Mouse (Mus musculus) CH12.LX (cell line): ENCODE measurements around the gene Slc15a2. TPM values are rescaled to one million over a fixed set of nuclear protein-coding genes. Genes with fewer than 3 reads are reported as not detected.

Experiments
- DNase-seq: peaks from one replicate; pipeline ENCODE4 v3.0.0-alpha.2; 2013; ENCODE audit errors: extremely low read depth
- H3K27ac ChIP-seq: 2 replicates; pipeline ENCODE4 v1.5.1; 2012; ENCODE audit warnings: low read depth, mild to moderate bottlenecking, control low read depth, moderate library complexity; ENCODE audit not compliant: insufficient read depth
- H3K27me3 ChIP-seq: replicated peaks from 2 replicates; pipeline ENCODE3; 2012; ENCODE audit warnings: inconsistent platforms
- H3K36me3 ChIP-seq, 2 experiments: replicated peaks in 1 of 2; 2 replicates each; pipeline versions ENCODE3 to v1.6.1; 2012; ENCODE audit warnings: inconsistent platforms in 1 of 2, low read length in 1 of 2, mild to moderate bottlenecking in 1 of 2, mixed read lengths in 1 of 2, moderate library complexity in 1 of 2; ENCODE audit not compliant: control insufficient read depth in 1 of 2, insufficient read depth in 1 of 2
- H3K4me1 ChIP-seq, 2 experiments: 2 replicates each; pipeline ENCODE4 v1.6.1; 2012; ENCODE audit warnings: inconsistent platforms in 1 of 2, moderate library complexity in 1 of 2; ENCODE audit not compliant: insufficient read depth in 2 of 2, control insufficient read depth in 1 of 2
- H3K4me2 ChIP-seq: 2 replicates; pipeline ENCODE4 v1.6.1; 2012; ENCODE audit warnings: low read depth, mild to moderate bottlenecking, control low read depth; ENCODE audit not compliant: poor library complexity, insufficient read depth, severe bottlenecking
- H3K4me3 ChIP-seq, 3 experiments: fragments of 150-350 bp in 1 of 3; sonication (generic) in 1 of 3; replicated peaks in 1 of 3; 2 replicates each; pipeline versions ENCODE3 to v1.5.1; 2011 to 2012; ENCODE audit warnings: low read depth in 2 of 3, low read length in 2 of 3, mild to moderate bottlenecking in 2 of 3, moderate library complexity in 2 of 3, control low read depth in 1 of 3, improper control_type of control experiment in 1 of 3, inconsistent platforms in 1 of 3, mixed read lengths in 1 of 3; ENCODE audit not compliant: poor library complexity in 1 of 3
- H3K79me2 ChIP-seq: replicated peaks from 2 replicates; pipeline ENCODE4 v1.6.1; 2012; ENCODE audit warnings: mild to moderate bottlenecking, moderate library complexity; ENCODE audit not compliant: control insufficient read depth, poor library complexity, insufficient read depth, severe bottlenecking; ENCODE audit errors: extremely low read depth
- H3K9ac ChIP-seq: 2 replicates; pipeline ENCODE4 v1.6.1; 2012; ENCODE audit warnings: low read depth, mild to moderate bottlenecking, control low read depth, moderate library complexity; ENCODE audit not compliant: insufficient read depth
- H3K9me3 ChIP-seq: replicated peaks from 2 replicates; pipeline ENCODE3; 2012; ENCODE audit warnings: low read length, inconsistent platforms, mixed read lengths
- BHLHE40 ChIP-seq: IDR thresholded peaks from 2 replicates; pipeline ENCODE4 v1.6.1; 2011; ENCODE audit warnings: mild to moderate bottlenecking, low read depth, low read length, improper control_type of control experiment
- CHD1 ChIP-seq: IDR thresholded peaks from 2 replicates; pipeline ENCODE4 v1.6.1; 2012; ENCODE audit warnings: low read depth, low read length, improper control_type of control experiment, inconsistent platforms
- CTCF ChIP-seq, 2 experiments: IDR thresholded peaks in 1 of 2; conservative IDR thresholded peaks in 1 of 2; 2 replicates each; pipeline ENCODE4 v1.5.1; 2011 to 2012; ENCODE audit warnings: low read depth in 2 of 2, low read length in 2 of 2, improper control_type of control experiment in 1 of 2, inconsistent platforms in 1 of 2, mild to moderate bottlenecking in 1 of 2, moderate library complexity in 1 of 2
- E2F4 ChIP-seq: IDR thresholded peaks from 2 replicates; pipeline ENCODE4 v1.6.1; 2011; ENCODE audit warnings: low read depth, low read length, improper control_type of control experiment; ENCODE audit not compliant: insufficient replicate concordance
- ELF1 ChIP-seq: IDR thresholded peaks from 2 replicates; pipeline ENCODE4 v1.6.1; 2014; ENCODE audit warnings: low read depth, mild to moderate bottlenecking, inconsistent platforms, low read length, improper control_type of control experiment
- EP300 ChIP-seq: IDR thresholded peaks from 2 replicates; pipeline ENCODE4 v1.6.1; 2011; ENCODE audit warnings: low read length, improper control_type of control experiment
- IRF4 ChIP-seq: IDR thresholded peaks from 2 replicates; pipeline ENCODE4 v1.6.1; 2014; ENCODE audit warnings: low read depth, mild to moderate bottlenecking, inconsistent platforms, low read length, improper control_type of control experiment
- JUN ChIP-seq: IDR thresholded peaks from 2 replicates; pipeline ENCODE4 v1.6.1; 2011; ENCODE audit warnings: low read depth, mild to moderate bottlenecking, low read length, improper control_type of control experiment, moderate library complexity; ENCODE audit not compliant: insufficient read depth
- KAT2A ChIP-seq: IDR thresholded peaks from 2 replicates; pipeline ENCODE4 v1.6.1; 2012; ENCODE audit warnings: low read length, improper control_type of control experiment, inconsistent platforms; ENCODE audit not compliant: insufficient replicate concordance
- MAFK ChIP-seq: IDR thresholded peaks from 2 replicates; pipeline ENCODE4 v1.6.1; 2011; ENCODE audit warnings: low read length, improper control_type of control experiment; ENCODE audit not compliant: insufficient replicate concordance
- MAZ ChIP-seq: IDR thresholded peaks from 2 replicates; pipeline ENCODE4 v1.6.1; 2012; ENCODE audit warnings: low read depth, mild to moderate bottlenecking, inconsistent platforms, low read length, improper control_type of control experiment, moderate library complexity
- MEF2A ChIP-seq: IDR thresholded peaks from 2 replicates; pipeline ENCODE4 v1.6.1; 2014; ENCODE audit warnings: low read depth, mild to moderate bottlenecking, inconsistent platforms, low read length, improper control_type of control experiment, borderline replicate concordance
- NELFE ChIP-seq: IDR thresholded peaks from 2 replicates; pipeline ENCODE4 v1.6.1; 2011; ENCODE audit warnings: low read depth, low read length, improper control_type of control experiment
- POLR2AphosphoS2 ChIP-seq: IDR thresholded peaks from 2 replicates; pipeline ENCODE4 v1.6.1; 2011; ENCODE audit warnings: low read depth, low read length, improper control_type of control experiment
- RAD21 ChIP-seq: IDR thresholded peaks from 2 replicates; pipeline ENCODE4 v1.6.1; 2011; ENCODE audit warnings: low read depth, mild to moderate bottlenecking, low read length, improper control_type of control experiment, moderate library complexity
- RCOR1 ChIP-seq: conservative IDR thresholded peaks from 2 replicates; pipeline ENCODE4 v1.6.1; 2012; ENCODE audit warnings: low read depth, mild to moderate bottlenecking, inconsistent platforms, low read length, improper control_type of control experiment
- SIN3A ChIP-seq: IDR thresholded peaks from 2 replicates; pipeline ENCODE4 v1.6.1; 2012; ENCODE audit warnings: low read length, improper control_type of control experiment, inconsistent platforms
- SMC3 ChIP-seq: IDR thresholded peaks from 2 replicates; pipeline ENCODE4 v1.6.1; 2011; ENCODE audit warnings: low read depth, low read length, improper control_type of control experiment
- TBP ChIP-seq: conservative IDR thresholded peaks from 2 replicates; pipeline ENCODE4 v1.6.1; 2011; ENCODE audit warnings: low read depth, low read length, improper control_type of control experiment
- USF1 ChIP-seq: IDR thresholded peaks from 2 replicates; pipeline ENCODE4 v1.6.1; 2014; ENCODE audit warnings: low read depth, mild to moderate bottlenecking, inconsistent platforms, low read length, improper control_type of control experiment
- ZKSCAN1 ChIP-seq: IDR thresholded peaks from 2 replicates; pipeline ENCODE4 v1.6.1; 2012; ENCODE audit warnings: low read depth, inconsistent platforms, low read length, improper control_type of control experiment, borderline replicate concordance
- ZNF384 ChIP-seq: IDR thresholded peaks from 2 replicates; pipeline ENCODE4 v1.6.1; 2012; ENCODE audit warnings: low read depth, low read length, improper control_type of control experiment, inconsistent platforms
- dilution Hi-C: fragments of 300-500 bp; cut with MboI; formaldehyde crosslinking; loops from 2 replicates; pipeline ENCODE4 v1.14.3; 2020; ENCODE audit warnings: low sequenced_read_pairs; ENCODE audit not compliant: extremely low pct_unique_long_range_greater_than_20kb, extremely low pct_ligation_motif_present
- in situ Hi-C: fragments of 300-500 bp; cut with MboI; formaldehyde crosslinking; loops from 3 replicates; pipeline ENCODE4 v1.14.3; 2019; ENCODE audit warnings: low sequenced_read_pairs, low pct_ligation_motif_present, low pct_unique_long_range_greater_than_20kb, mixed read lengths
- polyA plus RNA-seq: library from polyadenylated mRNA; unstranded; fragments of >175 nt; gene quantifications from 2 replicates; pipeline ENCODE4 v1.2.1, GENCODE M21; 2012; ENCODE audit warnings: low read depth; ENCODE audit not compliant: insufficient read length
- total RNA-seq, 2 experiments: library from RNA; depleted of rRNA; stranded (reverse); fragments of 300-350 nt in 1 of 2; fragments of >200 nt in 1 of 2; gene quantifications; 2 replicates each; pipeline ENCODE4 v1.2.3; 2012 to 2014

Slc15a2 gene
- total RNA-seq (2012; rRNA removed) (10.0 and 11.7 TPM in 2 replicates), total RNA-seq (2014; rRNA removed) (9.4 and 10.8 TPM in 2 replicates), polyA plus RNA-seq (9.3 and 11.4 TPM in 2 replicates)

DNA sequence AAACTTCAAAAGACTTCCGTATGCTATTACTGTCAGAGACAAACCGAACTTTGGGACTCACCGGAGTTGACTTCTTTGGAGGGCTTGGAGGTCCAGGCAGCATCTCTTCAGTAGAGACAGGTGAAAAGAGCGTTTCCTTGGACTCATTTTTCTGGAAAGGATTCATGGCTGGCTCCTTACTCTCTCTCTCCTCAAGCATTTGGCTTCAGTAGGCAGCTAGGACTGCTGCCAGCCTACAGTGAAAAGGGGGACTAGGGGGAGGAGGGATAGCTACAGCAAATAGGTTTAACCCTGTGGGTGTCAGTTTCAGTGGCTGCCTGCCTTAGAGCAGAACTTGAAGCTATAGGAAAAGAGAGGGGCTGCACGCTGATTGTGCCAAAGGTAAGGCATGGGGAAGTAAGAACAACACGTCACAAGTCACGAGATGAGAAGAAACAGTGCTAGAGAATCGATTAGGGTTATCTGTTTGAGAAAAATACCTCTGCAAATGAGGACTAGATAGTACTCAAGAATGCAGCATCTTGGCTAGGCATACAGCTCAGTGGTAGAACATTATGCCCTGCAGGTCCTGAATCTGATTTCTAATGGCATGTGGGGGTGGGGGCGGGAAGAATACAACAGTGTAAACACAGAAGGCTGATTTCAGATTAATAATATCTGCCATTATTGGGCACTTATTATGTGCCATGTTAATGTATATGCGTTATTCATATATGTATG is at the start of gene Slc15a2:
Gene Slc15a2 (minus strand): TSS at position 369 of the 720 bp plus-strand sequence.
- H3K27ac ChIP-seq = no peak within 1 kb of the TSS
- H3K27me3 ChIP-seq = no peaks in the 10 kb centered on the region
- no peak for DNase-seq
- TF ChIP-seq BHLHE40 = peak; percentile 72
- no peak for TF ChIP-seq ELF1
- H3K36me3 ChIP-seq = no peaks in the 10 kb centered on the region
- in situ Hi-C loops = no loop called here
- 0 out of 2 replicates have a peak within 1 kb of the TSS, but pooled peaks have one; percentile 22 for H3K4me2 ChIP-seq
- H3K79me2 ChIP-seq = no peaks in the 10 kb centered on the region
- no peaks in the 10 kb centered on the region for H3K9me3 ChIP-seq
- H3K9ac ChIP-seq = no peak within 1 kb of the TSS
- H3K4me1 ChIP-seq = no peaks in the 10 kb centered on the region
- dilution Hi-C loops = no loop called here
- H3K4me3 ChIP-seq = no peak within 1 kb of the TSS

- Histone ChIP-seq H3K27me3 (peaks cover 3% of the 10 kb centered on the region), H3K4me3 (peak overlapping the region; percentile 60 to 91 (median 82)), H3K36me3 (peaks cover 0 to 6% of the 10 kb centered on the region in 2 experiments), H3K79me2 (peaks cover 20% of the 10 kb centered on the region), H3K4me2 (peak overlapping the region; percentile 74), H3K9ac (peak overlapping the region; percentile 83), H3K27ac (no peak overlapping the region), H3K4me1 (peaks cover 0 to 39% of the 10 kb centered on the region in 2 experiments; a peak in 2 of 4 replicates), H3K9me3 (no peaks in the 10 kb centered on the region)
- peak; percentile 15 for DNase-seq
- peak; percentile 80 for TF ChIP-seq CHD1
- peak; percentile 49 for TF ChIP-seq SIN3A
- no peak for TF ChIP-seq RCOR1
- no peak for TF ChIP-seq POLR2AphosphoS2
- no peak for TF ChIP-seq CTCF (conservative IDR thresholded peaks at IDR 0.05 in 1 of 2, IDR thresholded peaks at IDR 0.05 in 1 of 2; ENCODE audit: low read depth in 2 of 2, low read length in 2 of 2)
- dilution Hi-C loops (no loop called here), in situ Hi-C loops (no loop called here)
Measured at GRCm38 (mm10) chr16:36828820-36829219, 44.1 kb upstream of the Slc15a2 start.

DNA sequence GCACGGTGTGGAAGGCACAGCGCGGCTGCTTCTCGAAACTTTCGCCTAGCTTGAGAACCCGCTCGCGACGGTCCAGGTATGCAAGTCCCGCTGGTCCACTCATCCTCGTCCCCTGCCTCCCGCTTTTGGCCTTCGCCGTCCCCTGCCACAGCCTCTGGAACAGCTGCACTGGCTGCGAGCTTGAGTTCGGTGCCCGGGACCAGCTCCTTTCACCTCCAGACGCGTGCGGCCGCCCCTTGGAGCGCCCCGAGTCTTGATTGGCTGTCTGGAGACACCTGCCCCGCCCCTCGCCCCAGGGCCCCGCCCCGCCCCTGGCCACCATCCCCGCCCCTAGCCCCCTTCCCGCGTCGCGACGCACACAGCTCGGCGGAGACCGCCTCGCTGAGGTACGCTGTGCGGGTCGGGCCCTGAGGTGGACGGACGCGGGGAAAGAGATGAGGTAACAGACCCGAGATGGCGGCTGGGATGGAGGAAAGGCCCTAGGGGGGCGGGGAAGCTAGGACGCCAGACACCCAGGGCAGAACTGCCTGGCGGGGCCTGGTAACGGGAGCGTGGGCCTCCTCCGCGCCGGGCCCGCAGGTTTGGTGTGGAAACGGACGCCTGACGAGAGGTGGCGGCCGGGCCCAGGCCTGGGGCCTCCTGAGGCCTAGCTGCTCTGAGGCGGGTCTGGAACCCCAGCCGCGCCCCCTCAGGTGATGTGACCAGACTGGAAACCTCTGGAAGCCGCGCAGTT is 43.5 kb upstream of the Slc15a2 start, which contains the start of gene Iqcb1:
Gene Iqcb1 (plus strand): TSS at position 332 of the 733 bp plus-strand sequence.
- no peaks in the 10 kb centered on the region for H3K9me3 ChIP-seq
- H3K4me2 ChIP-seq = peak within 1 kb of the TSS; percentile 98
- H3K27me3 ChIP-seq = peaks cover 3% of the 10 kb centered on the region
- H3K4me3 ChIP-seq = peak within 1 kb of the TSS; percentile 82 to 95 (median 91)
- peak within 1 kb of the TSS; percentile 83 for H3K9ac ChIP-seq
- H3K79me2 ChIP-seq = peaks cover 20% of the 10 kb centered on the region
- peaks cover 0 to 6% of the 10 kb centered on the region in 2 experiments for H3K36me3 ChIP-seq
- in situ Hi-C loops = no loop called here
- dilution Hi-C loops = no loop called here
- peak within 1 kb of the TSS; percentile 33 for H3K27ac ChIP-seq
- peaks cover 0 to 39% of the 10 kb centered on the region in 2 experiments; a peak in 2 of 4 replicates for H3K4me1 ChIP-seq
- DNase-seq = peak; percentile 78
- TF ChIP-seq MAZ = 0 out of 2 replicates have a peak, but pooled peaks have one; percentile 60
- TF ChIP-seq ZKSCAN1 = no peak
- no peak for TF ChIP-seq MAFK
- TF ChIP-seq CTCF (conservative IDR thresholded peaks at IDR 0.05 in 1 of 2, IDR thresholded peaks at IDR 0.05 in 1 of 2; ENCODE audit: low read depth in 2 of 2, low read length in 2 of 2) = no peak
- no peak for TF ChIP-seq RAD21
- TF ChIP-seq NELFE = peak; percentile 65; the same call in 1 of the 2 replicates
- no peak; the same call in 1 of the 2 replicates for TF ChIP-seq USF1
- peak; percentile 38; the same call in 1 of the 2 replicates for TF ChIP-seq MEF2A
- no peak for TF ChIP-seq IRF4
- no peak for TF ChIP-seq TBP
- TF ChIP-seq ZNF384 = no peak
- no peak for TF ChIP-seq EP300
- 0 out of 2 replicates have a peak, but pooled peaks have one; percentile 47 for TF ChIP-seq KAT2A
- no peak; the same call in 1 of the 2 replicates for TF ChIP-seq SMC3
- no peak for TF ChIP-seq E2F4
- no peak for TF ChIP-seq JUN
